Mouse (Mus musculus) right cerebral cortex, adult 2 months (tissue): ENCODE measurements around the gene Pla2r1.

Source experiments
- DNase-seq, 2 experiments: peaks; one replicate each; pipeline ENCODE4 v3.0.0; 2021 to 2022; ENCODE audit warnings: low spot score in 2 of 2

The Pla2r1 gene

DNA sequence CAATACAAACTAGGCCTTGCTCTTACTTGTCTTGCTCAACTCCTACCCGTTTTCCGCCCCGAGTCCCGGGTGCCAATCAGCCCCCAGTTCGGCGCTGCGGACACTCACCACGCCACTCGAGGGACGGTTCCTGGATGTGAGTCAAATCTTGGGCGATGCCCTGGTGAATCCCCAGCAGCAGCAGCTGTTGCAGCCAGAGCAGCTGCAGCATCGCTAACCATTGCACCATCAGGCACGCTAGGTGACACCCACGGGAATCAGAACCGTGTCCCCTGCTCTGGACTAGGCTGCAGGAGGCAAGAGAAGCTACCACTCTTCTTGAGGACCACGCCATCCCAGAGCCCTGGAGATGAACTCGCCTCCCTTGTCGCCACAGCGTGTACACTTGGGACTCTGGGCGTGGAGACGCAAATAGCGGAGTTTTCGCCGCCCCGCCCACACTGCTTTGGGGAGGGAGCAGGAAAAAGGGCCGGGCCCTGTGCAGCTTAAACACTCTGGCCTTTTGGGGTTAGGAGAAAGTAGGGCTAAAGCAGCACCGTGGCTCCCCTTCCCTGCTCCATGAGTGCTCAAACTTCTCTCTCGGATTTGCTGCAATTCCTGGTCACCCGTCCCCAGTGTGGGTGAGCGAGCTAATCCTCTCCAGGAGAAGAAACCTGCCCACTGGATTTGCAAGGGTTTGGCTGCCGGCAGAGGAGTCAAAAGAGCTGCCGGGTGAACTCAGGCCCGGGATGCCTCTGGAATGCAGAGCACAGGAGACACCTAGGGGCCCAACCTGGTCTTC is at the start of gene Pla2r1:
TSS of gene Pla2r1 (minus strand) at position 407 of the 781 bp plus-strand sequence.
- DNase-seq = no peak

DNA sequence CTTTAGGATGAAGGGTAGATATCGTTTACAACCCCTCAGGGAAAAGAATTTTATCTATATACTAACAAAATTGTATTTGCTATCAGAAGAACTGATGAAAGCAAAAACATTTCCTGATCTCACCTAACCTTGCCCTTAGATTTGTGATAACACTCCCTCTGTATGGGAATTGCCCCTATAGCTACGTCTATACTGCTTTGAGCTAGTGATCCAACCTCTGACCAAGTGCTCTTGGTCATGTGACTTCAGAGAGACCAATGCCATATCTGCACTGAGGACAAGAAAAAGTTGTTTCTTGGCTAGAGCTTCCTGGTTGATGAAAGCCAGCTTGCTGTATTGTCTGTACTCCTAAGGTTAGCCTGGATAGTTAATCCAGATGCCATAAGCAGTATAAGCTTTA is 48.2 kb upstream of the Pla2r1 start:
- no peak for DNase-seq

DNA sequence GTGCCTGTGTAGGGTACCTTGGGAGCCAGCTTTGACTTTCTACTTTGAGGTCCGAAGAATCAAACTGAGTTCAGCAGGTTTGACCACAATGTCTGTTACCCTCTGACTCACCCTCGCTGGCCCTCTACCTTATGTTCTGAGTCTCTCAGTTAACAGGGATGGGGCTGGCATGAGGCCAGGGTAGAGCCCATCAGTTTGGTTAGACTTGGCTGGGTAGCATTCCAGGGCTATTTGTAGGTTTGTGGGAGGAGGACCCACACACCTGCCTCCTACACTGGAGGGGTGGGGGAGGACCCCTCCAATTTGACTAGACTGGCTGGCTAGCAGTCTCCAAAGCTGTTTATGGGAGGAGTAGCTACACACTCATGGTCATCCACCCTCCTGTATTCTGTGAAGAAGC is 47.8 kb upstream of the Pla2r1 start:
- no peak for DNase-seq

DNA sequence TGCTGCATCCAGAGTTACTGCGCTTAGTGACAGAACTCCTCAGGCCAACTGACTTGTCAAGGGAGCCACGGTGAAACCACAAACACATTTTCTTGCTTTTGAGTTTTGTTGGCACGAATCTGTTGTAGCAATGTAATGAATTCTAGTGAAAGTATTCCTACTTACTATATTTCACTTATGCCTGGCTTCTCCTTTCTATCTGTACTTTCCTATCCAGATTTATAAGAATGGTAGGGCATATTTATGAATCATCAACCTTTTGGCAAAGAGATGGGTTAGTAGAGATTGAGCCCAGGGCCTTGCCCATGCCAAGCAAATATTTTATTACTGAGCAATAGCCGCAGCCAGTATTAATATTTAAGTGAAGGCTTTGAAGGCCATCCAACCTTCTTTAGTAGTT is 30.3 kb upstream of the Pla2r1 start:
- no peak for DNase-seq

DNA sequence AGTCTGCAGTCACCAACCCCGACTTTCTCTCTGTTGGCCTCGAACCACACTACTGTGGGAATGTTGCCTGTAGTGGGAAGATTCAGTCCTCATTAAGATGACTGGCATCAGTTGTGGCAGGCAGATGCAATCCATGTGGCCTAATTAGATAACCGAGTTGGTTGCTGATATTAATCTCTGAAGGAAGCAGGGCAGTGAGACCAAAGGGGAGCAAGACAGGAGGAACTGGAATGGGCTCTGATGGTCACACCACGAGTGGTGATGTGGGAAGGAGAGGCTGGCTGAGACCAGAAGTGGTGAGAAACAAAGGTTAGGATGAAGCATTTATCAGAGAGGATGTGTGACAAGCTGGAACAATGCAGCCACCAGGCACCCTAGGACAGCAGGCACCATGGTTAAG is 1.5 kb upstream of the Pla2r1 start:
- no peak for DNase-seq

DNA sequence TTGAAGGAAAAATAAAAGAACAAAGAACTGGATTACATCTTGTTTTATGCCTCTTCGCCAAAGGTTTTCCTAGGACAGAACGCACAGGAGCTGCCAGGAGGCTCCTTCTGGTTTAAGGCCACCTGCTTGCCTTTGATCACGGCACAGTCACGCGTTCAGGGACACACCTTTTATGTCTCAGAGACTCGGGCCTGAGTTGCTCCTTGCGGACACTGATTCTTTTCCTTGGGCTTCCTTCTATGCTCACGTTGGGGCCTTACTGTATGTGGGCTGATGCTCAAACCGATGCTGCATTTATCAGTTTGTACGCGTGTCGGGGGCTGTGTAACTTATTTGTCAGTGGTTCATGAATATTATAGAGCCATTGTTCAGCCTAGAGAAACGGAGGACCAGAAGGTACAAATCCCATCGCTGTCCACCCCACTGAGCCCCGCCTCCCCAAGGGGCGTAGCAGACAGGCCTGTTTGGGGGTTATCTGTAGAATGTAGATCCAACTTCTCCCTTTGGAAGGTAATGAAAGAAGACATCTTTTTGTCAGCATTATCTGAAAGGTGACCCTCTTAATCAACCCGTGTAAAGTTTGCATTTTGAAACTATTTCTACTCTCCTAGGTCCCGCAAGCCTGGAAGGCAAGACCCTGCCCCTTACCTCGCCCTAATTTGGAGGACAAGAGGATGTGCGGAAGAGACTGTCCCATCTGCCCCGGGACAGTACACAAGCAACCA is 769 bp downstream of the Pla2r1 start:
- DNase-seq = no peak

DNA sequence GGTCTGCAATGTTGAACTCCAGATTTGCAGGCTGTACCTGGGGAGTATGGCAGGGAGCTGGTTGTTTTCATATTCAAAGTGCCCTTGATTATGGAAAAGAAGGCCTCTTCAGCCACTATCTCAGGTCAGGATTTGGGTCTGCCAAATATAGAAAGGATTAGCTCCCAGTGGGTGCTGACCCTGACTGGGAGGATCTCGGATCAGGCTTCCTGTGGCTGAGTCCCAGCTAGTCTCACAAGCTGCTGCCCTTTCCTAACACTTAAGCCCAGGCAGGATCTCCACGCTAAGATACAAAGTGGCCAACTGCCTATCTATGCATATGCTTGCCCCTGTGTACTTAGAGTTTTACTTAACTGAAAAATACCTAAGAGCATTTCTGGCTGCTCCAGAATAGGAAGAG is 1.4 kb downstream of the Pla2r1 start:
- no peak for DNase-seq

DNA sequence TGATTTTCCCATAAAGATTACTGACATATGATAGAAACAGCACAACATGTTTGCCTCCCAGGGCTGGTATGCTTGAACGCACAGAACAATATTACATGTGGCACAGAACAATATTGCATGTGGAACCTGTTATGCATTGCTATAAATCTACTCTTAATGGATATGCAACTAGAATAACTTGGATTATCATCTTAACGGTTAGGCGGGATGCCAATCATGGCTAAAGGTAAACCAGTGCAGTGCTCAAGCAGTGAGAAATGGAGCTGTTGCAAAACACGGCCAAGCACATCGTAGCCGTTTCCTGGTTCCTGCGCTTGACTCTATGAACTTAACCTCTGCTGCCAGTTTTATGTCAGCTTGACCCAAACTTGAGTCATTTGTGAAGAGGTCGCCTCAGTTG is 2.6 kb downstream of the Pla2r1 start:
- no peak for DNase-seq

DNA sequence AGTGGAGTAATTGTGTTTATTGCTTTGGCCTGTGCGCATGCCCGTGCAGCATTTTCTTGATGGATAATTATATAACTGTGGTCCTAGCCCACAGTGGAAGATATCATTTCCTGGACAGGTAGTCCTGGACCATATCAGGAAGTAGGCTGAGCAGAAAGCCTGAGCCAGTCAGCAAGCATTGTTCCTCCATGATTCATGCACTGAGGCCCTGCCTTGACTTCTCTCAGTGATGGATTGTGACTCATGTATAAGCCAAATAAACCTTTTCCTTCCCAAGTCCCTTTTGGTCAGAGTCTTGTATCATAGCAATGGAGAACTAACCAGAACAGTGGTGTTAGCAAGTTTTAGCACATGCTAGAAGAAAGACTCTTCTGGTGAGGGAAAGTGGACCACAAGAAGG is 3.3 kb downstream of the Pla2r1 start:
- no peak for DNase-seq

DNA sequence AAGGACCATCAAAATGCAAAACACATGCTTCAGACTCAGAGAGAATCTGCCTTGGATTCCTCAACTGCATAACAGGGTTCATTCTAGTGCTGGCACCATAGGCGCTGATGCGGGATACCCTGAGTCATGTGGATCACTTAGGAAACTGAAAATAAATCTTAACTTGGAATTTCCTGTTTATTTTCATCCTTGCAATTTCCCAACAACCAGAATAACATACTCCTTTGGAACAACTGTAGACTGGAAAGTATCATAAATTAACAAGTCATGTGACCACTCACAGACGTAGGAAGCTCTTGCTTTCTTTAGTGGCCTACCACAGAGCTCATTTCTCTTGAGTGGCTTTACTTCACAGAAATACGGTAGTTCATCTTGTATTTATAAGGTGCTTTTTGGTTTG is 7.0 kb downstream of the Pla2r1 start:
- DNase-seq = no peak

DNA sequence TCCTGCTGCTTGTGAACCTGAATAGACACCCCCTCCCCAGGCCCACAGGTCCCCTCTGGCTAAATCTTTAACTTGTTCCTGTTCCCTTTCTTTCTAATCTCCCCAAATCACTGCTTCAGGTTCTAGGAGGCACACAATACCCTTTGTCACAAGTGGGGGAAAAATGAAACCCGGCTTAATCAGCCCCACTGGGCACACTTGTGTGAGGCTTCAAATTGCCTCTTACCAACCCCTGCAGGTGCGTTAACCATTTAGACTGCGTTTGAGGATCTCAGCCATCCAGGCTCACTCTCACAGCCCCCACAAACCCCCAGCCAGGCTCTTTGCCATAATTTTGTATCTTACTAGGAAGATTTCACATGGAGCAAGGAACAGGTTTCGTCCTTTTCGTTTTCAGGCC is 9.1 kb downstream of the Pla2r1 start:
- DNase-seq = no peak

DNA sequence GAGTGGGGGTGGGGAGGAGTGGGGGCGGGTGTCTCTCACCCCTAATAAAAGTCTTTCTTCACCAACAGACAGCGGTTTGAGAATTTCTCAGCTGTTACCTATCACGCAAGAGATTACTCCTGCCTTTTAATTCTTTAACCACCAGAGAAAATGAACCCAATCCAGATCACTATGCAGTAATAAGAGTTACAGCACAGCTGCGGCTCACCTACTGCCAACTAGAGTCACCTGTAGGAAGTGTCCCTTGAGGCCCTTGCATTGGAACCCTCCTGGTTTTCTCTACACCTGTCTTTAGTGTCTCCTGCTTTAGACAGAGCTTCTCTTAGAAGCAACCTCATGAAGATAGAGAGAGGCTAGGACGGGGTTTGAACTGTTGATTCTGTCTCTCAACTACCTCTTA is 11.4 kb downstream of the Pla2r1 start:
- no peak for DNase-seq

DNA sequence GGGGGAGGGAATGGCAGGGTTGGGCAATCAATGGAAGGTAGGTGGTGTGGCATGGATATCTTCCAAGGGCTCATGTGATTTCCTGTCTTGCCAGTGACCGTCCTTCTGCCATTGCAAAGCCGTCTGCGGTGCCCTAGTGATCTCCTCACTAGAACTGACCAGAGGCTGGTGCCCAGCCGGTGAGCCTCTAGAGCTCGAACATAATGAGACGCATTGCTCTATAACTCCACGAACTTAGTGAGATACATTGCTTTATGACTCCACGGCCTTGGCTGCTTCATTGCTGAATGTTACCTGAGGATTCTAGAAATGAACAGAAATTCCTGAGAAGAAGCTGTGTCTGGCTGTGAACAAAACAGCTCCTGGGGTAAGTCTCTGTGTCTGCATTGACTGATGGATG is 12.8 kb downstream of the Pla2r1 start:
- DNase-seq = no peak

DNA sequence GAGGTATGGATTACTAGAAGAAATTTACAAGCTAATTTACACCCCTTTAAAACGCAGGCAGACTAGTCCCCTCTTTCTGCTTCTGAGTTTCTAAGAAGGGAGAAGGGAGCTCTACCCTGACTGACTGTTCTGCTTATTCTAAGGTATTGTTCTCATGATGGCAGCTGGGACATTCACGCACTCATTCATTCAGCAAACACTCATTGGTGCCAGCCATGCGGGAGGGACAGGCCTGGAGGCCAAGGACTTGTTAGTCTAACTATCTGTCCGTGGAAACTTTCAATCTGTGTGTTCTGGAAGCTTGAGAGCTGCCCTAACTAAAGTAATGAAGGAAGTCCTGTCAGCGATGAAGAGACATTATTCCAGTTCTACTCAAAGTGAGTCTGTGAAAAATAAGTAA is 14.4 kb downstream of the Pla2r1 start:
- DNase-seq = no peak

DNA sequence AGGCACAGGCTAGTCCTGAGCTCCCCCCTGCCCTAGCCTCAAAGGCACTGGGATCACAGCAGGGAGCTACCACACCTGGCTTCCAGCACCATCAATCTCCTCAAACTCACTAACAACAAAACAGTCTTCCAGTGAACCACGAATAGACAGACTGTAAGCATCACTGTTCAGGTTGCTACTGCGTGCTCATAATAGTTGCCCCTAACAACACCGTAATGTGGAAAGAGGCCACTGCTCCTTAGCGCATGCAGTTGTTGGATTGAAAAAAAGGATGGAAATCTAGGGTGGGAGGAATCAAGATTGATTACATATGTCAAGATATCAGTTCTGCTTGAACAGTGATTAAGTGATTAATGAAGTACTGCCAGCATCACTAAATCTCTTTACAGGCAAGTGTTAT is 14.8 kb downstream of the Pla2r1 start:
- DNase-seq = no peak

DNA sequence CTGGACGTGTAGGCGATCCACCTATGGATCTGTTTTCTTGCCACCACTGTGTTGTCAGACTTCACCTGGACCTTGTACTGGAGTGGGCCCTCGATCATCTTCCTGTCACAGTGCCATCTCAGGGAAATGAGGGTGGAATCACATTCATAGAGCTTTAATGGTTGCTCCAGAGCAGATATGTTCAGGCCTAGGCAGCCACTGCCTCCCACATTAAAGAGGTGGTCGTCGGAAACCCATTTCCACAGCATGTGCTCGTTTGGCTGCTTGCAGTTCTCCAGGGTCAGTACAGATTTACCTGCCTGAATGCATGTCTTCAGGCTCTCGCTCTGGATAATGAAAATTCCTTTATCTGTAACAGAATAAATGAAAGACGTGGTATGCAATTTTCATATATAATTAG is 18.4 kb downstream of the Pla2r1 start:
- no peak for DNase-seq

DNA sequence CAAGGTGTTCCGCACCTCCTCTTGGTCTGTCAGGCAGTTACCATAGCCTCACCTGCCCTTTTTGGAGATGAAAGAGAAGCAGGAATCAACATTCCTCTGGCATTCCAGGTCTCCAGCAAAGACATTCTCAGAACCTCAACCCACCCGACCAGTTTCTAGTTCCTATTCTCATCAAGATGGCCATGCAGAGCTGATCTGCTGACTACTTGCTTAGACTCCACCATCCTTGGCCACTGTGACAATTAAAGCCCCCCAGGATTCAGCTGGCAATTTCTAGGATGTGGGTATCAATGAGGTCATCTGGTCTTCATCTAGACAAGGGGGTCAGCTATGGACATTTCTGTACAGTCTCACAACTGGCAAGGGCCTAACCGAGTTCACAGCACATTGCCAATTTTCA is 20.1 kb downstream of the Pla2r1 start:
- no peak for DNase-seq

DNA sequence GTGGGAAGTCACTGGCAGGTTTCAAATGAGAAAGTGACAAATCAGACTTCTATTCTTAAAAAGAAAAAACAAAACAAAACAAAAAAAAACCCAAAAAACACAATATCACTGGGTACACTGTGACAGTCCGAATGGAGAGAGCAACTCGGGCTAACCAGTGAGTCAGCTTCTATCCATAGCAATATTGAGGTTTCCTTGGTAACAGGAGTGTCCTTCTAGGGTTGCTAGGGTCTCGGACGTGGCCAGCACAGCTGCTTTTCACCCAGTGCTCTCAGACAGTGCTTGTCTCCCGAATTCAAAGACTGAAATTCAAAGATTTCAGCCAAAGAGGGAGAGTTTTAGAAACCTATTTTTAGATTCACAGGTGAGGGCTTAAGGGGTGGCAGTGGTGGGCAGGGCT is 20.6 kb downstream of the Pla2r1 start:
- no peak for DNase-seq

DNA sequence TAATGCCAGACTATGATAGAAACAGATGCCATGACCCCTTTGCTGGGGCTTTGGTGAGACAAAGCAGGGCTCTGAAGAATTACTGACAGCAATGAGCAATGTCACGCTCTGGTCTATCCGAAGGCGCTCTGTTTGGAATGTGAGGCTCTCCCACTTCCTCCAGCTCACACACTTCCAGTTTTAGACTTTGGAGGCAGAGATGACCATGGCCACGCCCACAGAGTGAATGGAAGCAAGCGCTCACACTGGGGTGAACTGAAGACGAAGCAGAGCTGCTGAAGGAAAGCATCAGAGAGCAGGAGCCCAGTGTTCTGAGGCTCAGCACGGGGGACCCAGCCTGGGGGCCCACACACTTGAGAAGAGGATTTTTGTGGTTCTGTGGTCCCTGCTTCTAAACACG is 37.3 kb downstream of the Pla2r1 start:
- DNase-seq = no peak

DNA sequence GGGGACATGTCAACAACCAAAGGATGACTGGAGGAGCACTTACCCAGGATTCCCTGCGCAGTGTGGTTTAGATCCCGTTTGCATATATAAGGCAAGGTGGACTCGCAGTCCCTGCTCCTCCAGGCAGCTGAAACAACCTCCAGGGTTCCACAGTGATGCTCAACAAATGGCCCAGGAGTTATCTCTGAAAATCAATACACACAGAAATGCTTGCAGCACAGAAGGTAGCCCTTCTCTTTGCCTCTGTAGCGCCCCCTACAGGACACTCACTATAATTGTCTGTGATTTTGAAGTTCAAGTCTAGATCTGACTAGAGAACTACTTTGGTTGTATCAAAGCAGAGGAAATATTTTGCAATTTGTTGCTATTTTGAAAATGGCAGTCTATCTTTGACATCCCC is 38.2 kb downstream of the Pla2r1 start:
- DNase-seq = no peak

DNA sequence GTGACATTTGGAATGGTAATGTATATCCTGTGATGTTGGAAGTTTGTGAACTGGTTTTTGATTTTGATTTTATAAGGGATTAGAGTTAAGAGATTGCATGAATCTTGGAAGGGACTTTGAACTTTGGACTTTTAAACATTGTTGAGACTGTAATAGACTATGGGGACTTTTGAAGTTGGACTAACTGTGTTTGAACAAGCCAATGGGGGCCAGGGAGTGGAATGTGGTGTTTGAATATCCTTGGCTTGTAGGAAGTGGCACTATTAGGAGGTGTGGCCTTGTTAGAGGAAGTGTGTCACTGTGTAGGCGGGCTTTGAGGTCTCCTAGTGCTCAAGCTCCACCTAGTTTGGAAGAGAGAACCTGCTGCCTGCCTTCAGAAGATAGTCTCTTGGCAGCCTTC is 42.4 kb downstream of the Pla2r1 start:
- no peak for DNase-seq

DNA sequence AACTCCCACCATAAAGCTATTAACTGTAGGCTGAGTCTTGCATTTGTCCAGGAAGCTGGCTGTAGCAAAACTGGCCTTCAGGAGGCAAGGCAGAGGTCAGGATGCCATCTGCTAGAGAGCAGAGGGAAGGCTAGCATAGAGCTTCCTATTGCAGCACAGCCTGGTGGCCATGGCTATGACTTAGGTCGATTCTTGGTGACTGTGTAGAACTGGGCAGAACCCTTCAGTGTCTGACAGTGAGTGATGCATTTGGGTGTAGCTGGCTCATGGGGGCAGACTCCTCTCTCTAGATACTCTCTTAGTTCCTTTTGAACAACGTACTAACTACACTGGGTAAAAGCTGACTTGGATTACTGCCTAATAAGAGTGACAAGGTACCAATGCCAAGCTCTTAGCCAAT is 48.0 kb downstream of the Pla2r1 start:
- no peak for DNase-seq

DNA sequence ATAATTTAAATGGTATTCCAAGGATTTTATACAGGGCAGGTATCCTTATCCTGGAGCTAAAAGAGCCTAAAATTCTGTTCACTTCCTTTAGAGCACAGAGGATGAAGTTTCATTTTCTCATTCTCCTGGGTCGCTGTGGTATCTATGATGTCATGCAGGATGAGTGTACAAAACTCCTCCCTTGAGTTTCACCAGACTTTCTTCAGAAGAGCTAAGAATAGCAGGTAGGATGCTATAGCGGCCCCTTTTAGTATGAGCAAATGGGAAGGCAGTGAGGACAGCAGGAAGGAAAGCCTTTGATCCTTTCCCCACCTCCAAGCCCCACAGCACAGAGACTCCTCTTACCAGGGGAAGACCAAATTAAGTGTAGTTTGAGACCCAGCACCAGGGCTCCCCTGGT is 48.4 kb downstream of the Pla2r1 start:
- DNase-seq = no peak

DNA sequence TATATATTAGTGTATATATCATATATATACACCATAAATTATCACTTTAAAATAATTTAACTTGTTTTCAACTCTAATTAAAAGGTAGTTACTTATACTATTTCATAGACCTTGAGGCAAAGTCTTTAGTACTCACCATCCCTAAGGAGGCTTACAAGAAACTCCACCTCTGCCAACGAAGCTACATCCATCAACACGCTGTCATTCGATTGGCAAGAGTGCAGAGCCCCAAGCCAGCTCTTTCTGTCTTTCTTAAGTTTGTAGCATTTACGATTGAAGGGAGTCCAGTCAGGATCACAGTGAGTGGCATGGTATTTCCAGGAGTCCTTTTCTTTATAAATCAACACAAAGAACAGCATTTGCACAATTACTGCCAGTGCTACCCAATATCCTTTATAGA is 49.1 kb downstream of the Pla2r1 start:
- no peak for DNase-seq
